Mouse (Mus musculus): ENCODE measurements around the gene Klhdc8a. TPM values are rescaled to one million over a fixed set of nuclear protein-coding genes. Genes with fewer than 3 reads are reported as not detected.

The Klhdc8a gene
- polyA plus RNA-seq, 1 experiment from 2014 or later: 0.32 TPM

DNA sequence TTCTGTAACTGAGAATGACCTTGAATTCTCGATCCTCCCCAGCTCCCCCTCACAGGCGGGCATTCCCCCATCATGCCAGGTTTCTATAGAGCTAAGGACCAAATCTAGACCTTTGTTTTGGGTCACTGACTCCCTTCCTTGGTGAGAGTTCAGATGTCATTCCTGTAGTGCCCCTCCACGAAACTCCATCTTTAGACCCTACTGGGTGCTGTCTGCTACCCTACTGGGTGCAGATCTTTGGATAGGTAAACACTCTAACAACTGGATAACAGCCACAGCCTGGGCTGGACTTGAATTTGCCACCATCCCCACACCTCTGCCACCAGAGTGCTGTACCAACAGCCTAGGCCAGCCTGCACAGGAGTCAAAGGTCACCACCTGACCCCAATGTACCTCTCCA, 44.1 kb downstream of the Klhdc8a start:
- ATAC-seq (peak; percentile 16; the same call in 1 of the 2 replicates), DNase-seq (no peak)

DNA sequence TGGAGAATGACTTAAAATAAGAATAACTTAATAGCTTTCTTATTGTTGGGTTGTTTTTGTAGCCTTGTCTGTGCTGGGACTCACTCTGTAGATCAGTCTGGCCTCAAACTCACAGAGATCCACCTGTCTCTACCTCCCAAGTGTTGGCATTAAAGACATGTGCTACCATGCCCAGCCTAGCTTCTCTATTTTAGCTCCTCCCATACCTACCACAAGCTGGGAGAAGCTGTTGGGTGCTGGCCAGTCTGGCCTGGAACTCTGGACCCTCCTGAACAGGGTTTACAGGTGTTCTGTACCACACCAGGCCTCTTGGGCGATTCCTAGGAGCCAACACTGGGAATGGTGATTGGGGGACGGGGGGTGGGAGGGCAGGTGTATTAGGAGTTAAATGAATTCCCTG, 44.8 kb downstream of the Klhdc8a start:
- no peak for DNase-seq
- Histone ChIP-seq H3K4me2 (ENCODE audit: low read depth, low read length) (no peak overlapping the region), H3K27me3 (ENCODE audit: insufficient read depth, low read length) (no peaks in the 10 kb centered on the region), H3K4me3 (ENCODE audit: low read depth, low read length) (no peak overlapping the region), H3K9me3 (ENCODE audit: low read length) (no peaks in the 10 kb centered on the region), H3K4me1 (ENCODE audit: insufficient read depth) (peaks cover 23% of the 10 kb centered on the region), H3K27ac (ENCODE audit: low read depth) (peak overlapping the region; percentile 24; the same call in 1 of the 2 replicates), H3K36me3 (replicated peaks; ENCODE audit: insufficient read depth, low read length) (no peaks in the 10 kb centered on the region), H3K9ac (replicated peaks) (no peak overlapping the region)
- ATAC-seq: no peak
- no peak for TF ChIP-seq CTCF (IDR thresholded peaks at IDR 0.05; ENCODE audit: low read depth)
- 79% methylated on average over 2 of the region's 2 CpGs for WGBS (ENCODE audit: insufficient replicate concordance)

More for the DNA sequence above, 44.1 kb downstream of the Klhdc8a start:
- WGBS (ENCODE audit: insufficient replicate concordance): 42% methylated on average over 3 of the region's 3 CpGs
- peak overlapping the region; percentile 75; the same call in 1 of the 2 replicates for H3K27ac ChIP-seq (ENCODE audit: low read depth)
- no peaks in the 10 kb centered on the region for H3K9me3 ChIP-seq (ENCODE audit: low read length)
- H3K27me3 ChIP-seq (ENCODE audit: insufficient read depth, low read length): no peaks in the 10 kb centered on the region
- no peak overlapping the region for H3K4me3 ChIP-seq (ENCODE audit: low read depth, low read length)
- TF ChIP-seq EP300 (IDR thresholded peaks at IDR 0.05; ENCODE audit: low read depth) (no peak), CTCF (IDR thresholded peaks at IDR 0.05; ENCODE audit: low read depth) (no peak)
- H3K4me2 ChIP-seq (ENCODE audit: low read depth, low read length): peak overlapping the region; percentile 40; the same call in 1 of the 2 replicates
- H3K9ac ChIP-seq (replicated peaks): no peak overlapping the region
- H3K4me1 ChIP-seq (ENCODE audit: insufficient read depth): peaks cover 26% of the 10 kb centered on the region
- H3K36me3 ChIP-seq (replicated peaks; ENCODE audit: insufficient read depth, low read length): no peaks in the 10 kb centered on the region

DNA sequence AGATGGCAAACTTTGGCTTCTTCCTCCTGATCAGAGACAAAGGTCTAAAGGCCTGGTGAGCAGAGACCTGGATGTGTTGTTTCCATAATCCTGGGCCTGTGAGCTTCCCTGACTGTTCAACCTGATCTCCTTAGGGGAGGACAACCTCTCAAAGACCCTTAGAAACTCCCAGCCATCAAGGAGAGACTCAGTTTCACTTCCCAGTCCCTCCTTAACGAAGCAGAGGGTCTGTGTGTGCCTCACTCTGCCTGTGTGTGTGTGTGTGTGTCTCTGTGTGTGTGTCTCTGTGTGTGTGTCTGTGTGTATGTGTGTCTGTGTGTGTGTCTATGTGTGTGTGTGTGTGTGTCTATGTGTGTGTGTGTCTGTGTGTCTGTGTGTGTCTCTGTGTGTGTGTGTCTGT, 45.2 kb downstream of the Klhdc8a start:
- Histone ChIP-seq H3K36me3 (replicated peaks; ENCODE audit: insufficient read depth, low read length) (no peaks in the 10 kb centered on the region), H3K27me3 (ENCODE audit: insufficient read depth, low read length) (no peaks in the 10 kb centered on the region), H3K4me2 (ENCODE audit: low read depth, low read length) (no peak overlapping the region), H3K9ac (replicated peaks) (no peak overlapping the region), H3K27ac (ENCODE audit: low read depth) (0 out of 2 replicates have a peak overlapping the region, but pooled peaks have one; percentile 24), H3K4me3 (ENCODE audit: low read depth, low read length) (no peak overlapping the region), H3K9me3 (ENCODE audit: low read length) (no peaks in the 10 kb centered on the region), H3K4me1 (ENCODE audit: insufficient read depth) (peaks cover 18% of the 10 kb centered on the region)
- WGBS (ENCODE audit: insufficient replicate concordance): 67% methylated on average over 1 of the region's 1 CpGs
- ATAC-seq (no peak), DNase-seq (no peak)
- TF ChIP-seq CTCF (IDR thresholded peaks at IDR 0.05; ENCODE audit: low read depth): no peak
- TF ChIP-seq EP300 (IDR thresholded peaks at IDR 0.05; ENCODE audit: low read depth): no peak

DNA sequence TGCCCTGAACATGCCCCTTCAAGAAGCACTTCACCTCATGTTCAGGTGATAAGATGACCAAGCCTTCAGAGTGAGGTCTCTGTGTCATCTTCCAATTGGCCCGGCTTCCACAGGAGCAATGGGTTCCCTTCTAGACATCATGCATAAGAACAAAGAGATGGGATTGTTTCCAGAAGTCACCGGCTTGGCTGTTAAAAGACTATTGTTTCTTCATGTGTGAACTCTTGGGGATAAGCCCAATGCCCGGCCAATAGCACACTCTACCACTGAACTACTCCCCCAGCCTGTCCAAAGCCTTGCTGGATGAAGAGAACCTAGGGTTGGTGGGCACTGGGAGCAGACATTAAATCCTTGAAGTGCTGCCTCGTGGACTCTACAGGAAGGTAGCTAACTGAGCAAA, 47.1 kb downstream of the Klhdc8a start:
- Histone ChIP-seq H3K36me3 (replicated peaks; ENCODE audit: insufficient read depth, low read length) (no peaks in the 10 kb centered on the region), H3K9ac (replicated peaks) (no peak overlapping the region), H3K9me3 (ENCODE audit: low read length) (no peaks in the 10 kb centered on the region), H3K4me1 (ENCODE audit: insufficient read depth) (peaks cover 18% of the 10 kb centered on the region), H3K27ac (ENCODE audit: low read depth) (no peak overlapping the region), H3K4me2 (ENCODE audit: low read depth, low read length) (no peak overlapping the region), H3K4me3 (ENCODE audit: low read depth, low read length) (no peak overlapping the region), H3K27me3 (ENCODE audit: insufficient read depth, low read length) (no peaks in the 10 kb centered on the region)
- TF ChIP-seq EP300 (IDR thresholded peaks at IDR 0.05; ENCODE audit: low read depth): no peak
- TF ChIP-seq CTCF (IDR thresholded peaks at IDR 0.05; ENCODE audit: low read depth): no peak
- WGBS (ENCODE audit: insufficient replicate concordance): 75% methylated on average over 4 of the region's 4 CpGs
- ATAC-seq: no peak
- DNase-seq: no peak

DNA sequence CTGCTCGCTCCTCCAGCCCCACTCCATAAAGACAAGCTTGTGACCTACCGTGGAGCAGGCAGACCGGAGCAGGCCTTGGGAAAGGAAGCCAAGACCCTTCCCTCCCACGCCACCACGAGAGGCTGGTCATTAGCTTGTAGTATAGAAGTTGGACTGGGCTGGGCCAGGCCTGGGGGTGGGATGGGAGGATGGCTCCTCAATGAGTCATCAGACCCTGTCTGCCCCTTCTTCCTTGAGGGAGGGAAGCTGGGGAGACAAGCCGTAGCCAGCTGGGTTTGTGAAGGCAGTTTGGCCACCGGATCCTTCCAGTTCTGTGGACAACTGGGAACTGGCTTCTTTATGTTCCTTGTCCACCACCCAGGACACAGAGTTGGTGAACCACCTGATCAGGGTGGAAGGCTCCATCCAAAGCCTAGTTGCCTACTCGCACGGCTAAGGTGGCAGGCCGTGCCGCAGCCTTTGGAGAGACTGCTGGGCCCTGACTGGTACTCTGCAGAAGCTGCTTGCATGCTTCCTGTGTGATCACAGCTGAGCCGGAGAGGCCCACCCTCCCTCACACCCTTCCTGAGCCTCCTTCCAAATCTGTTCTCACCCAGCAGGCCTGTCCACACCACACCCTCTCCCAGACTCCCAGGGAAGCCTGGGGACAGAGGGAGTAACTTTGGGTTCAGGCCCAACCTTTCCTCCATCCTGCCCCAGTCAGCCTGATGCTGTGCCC, 47.9 kb downstream of the Klhdc8a start:
- ATAC-seq (peak; percentile 30), DNase-seq (no peak)
- H3K36me3 ChIP-seq (replicated peaks; ENCODE audit: insufficient read depth, low read length): no peaks in the 10 kb centered on the region
- H3K4me1 ChIP-seq (ENCODE audit: insufficient read depth): peaks cover 13% of the 10 kb centered on the region
- H3K9me3 ChIP-seq (ENCODE audit: low read length): peaks cover 5% of the 10 kb centered on the region
- H3K27ac ChIP-seq (ENCODE audit: low read depth): peak overlapping the region; percentile 41
- no peak overlapping the region for H3K9ac ChIP-seq (replicated peaks)
- H3K4me2 ChIP-seq (ENCODE audit: low read depth, low read length): no peak overlapping the region
- TF ChIP-seq CTCF (IDR thresholded peaks at IDR 0.05; ENCODE audit: low read depth) (no peak), EP300 (IDR thresholded peaks at IDR 0.05; ENCODE audit: low read depth) (no peak)
- 65% methylated on average over 12 of the region's 12 CpGs for WGBS (ENCODE audit: insufficient replicate concordance)
- H3K4me3 ChIP-seq (ENCODE audit: low read depth, low read length): no peak overlapping the region
- H3K27me3 ChIP-seq (ENCODE audit: insufficient read depth, low read length): no peaks in the 10 kb centered on the region

DNA sequence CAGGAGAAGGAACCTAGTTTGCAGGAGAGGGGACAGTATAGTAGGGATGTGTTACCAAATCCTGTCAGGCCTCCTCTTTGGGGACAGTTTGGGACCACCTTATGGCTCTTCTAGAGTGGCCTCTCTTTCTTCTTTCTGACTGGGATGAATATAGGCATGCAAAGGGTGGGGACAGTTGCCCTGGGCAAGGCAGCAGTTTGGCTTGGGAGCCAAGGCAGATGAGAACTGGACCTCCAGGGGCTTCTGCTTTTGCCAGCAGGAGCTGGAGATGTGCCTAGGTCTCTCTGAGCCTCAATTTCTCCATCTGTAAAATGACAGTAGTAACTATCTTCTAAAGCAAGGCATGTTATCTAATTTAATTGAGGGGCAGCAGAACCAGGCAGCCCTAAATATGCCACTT, 48.5 kb downstream of the Klhdc8a start:
- Histone ChIP-seq H3K4me3 (ENCODE audit: low read depth, low read length) (no peak overlapping the region), H3K4me2 (ENCODE audit: low read depth, low read length) (no peak overlapping the region), H3K27ac (ENCODE audit: low read depth) (peak overlapping the region; percentile 41; the same call in 1 of the 2 replicates), H3K4me1 (ENCODE audit: insufficient read depth) (peaks cover 9% of the 10 kb centered on the region), H3K9me3 (ENCODE audit: low read length) (peaks cover 5% of the 10 kb centered on the region), H3K36me3 (replicated peaks; ENCODE audit: insufficient read depth, low read length) (no peaks in the 10 kb centered on the region), H3K27me3 (ENCODE audit: insufficient read depth, low read length) (no peaks in the 10 kb centered on the region), H3K9ac (replicated peaks) (no peak overlapping the region)
- TF ChIP-seq CTCF (IDR thresholded peaks at IDR 0.05; ENCODE audit: low read depth) (no peak), EP300 (IDR thresholded peaks at IDR 0.05; ENCODE audit: low read depth) (no peak)
- DNase-seq (no peak), ATAC-seq (no peak)

Data from liver, postnatal 0 days (tissue).